In the genomic region with DNA sequence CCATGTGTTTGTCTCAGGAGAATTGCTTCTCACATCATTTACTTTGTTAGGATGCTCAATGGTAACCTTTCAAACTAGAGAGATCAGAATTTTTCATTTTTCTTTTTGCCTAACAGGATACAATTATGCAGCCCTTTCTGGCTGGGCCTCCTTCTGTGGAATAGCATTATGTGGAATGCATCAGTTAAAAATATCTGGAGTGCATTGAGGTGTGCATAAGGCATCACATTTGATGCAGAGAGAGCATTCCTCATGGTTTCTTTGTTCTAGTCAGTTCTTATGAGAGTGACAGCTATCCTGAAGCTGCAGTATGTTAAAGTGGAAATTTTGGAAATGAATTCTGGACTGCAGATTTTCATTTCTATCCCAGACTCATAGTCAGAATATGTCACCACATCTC, we compare ENCODE assay signal across 17 mouse cellular contexts. TPM values are rescaled to one million over a fixed set of nuclear protein-coding genes. Genes with fewer than 3 reads are reported as not detected.
"Had no signal": no experiment of that assay in that cellular context is flagged by ENCODE, and none has a peak within 500 bp of the region (broad histone marks: within the 10 kb centered on the region; RNA-seq: fewer than 3 reads in every experiment).

No protein-coding gene starts in this region.

- H3K27me3 ChIP-seq: neural tube, embryonic 12.5 days; neural tube, embryonic 13.5 days; neural tube, embryonic 15.5 days; stomach, embryonic 15.5 days had no signal

- DNase-seq: retina, postnatal 1 day; right cerebral cortex, adult 18-20 months; right cerebral cortex, postnatal 14 days; right cerebral cortex, postnatal 25 days; right cerebral cortex, postnatal 4 days; spleen, adult 18-20 months; thymus, adult 18-20 months; thymus, adult 2 months; thymus, postnatal 14 days; thymus, postnatal 25 days; thymus, postnatal 36 days; thymus, postnatal 4 days had no signal

RNA-seq across cellular contexts. Expression of a gene that starts 9.1 kb away (rescaled TPM):
- polyA plus RNA-seq: small intestine, adult 2 months had no signal
